24 mouse cellular contexts compared by ENCODE assay signal in genomic region chr3:146211964-146212363, GRCm38 (mm10). TPM values are rescaled to one million over a fixed set of nuclear protein-coding genes. Genes with fewer than 3 reads are reported as not detected.
DNase-seq lines count a peak whose midpoint lies in the region; ATAC-seq and TF ChIP-seq lines count a peak whose summit lies in the region.
"Had no signal": no experiment of that assay in that cellular context is flagged by ENCODE, and none has a peak within 500 bp of the region (broad histone marks: within the 10 kb centered on the region; RNA-seq: fewer than 3 reads in every experiment).

No protein-coding gene starts in this region.

- no peaks in the 10 kb centered on the region for H3K36me3 ChIP-seq in CH12.LX (replicated peaks in 1 of 2; ENCODE audit: control insufficient read depth in 1 of 2, insufficient read depth in 1 of 2, low read length in 1 of 2)
- H3K36me3 ChIP-seq in hindbrain, embryonic 16.5 days (ENCODE audit: control insufficient read depth, insufficient read depth, low read length) = no peaks in the 10 kb centered on the region
- H3K36me3 ChIP-seq: embryonic facial prominence, embryonic 10.5 days; embryonic facial prominence, embryonic 12.5 days; forebrain, embryonic 15.5 days had no signal

- 93% methylated on average over 2 of the region's 2 CpGs for WGBS in hindbrain, embryonic 16.5 days

- H3K4me3 ChIP-seq in CH12.LX (replicated peaks in 1 of 3; ENCODE audit: low read depth in 2 of 3, low read length in 2 of 3, poor library complexity in 1 of 3) = no peak overlapping the region
- no peak overlapping the region for H3K4me3 ChIP-seq in hindbrain, embryonic 16.5 days (ENCODE audit: low read length)
- H3K4me3 ChIP-seq: embryonic facial prominence, embryonic 10.5 days; embryonic facial prominence, embryonic 12.5 days; forebrain, embryonic 13.5 days; forebrain, embryonic 15.5 days had no signal

- TF ChIP-seq RAD21 in CH12.LX (IDR thresholded peaks at IDR 0.05; ENCODE audit: low read depth, low read length) = no peak

- H3K79me2 ChIP-seq in CH12.LX (replicated peaks; ENCODE audit: control insufficient read depth, extremely low read depth, insufficient read depth, poor library complexity, severe bottlenecking) = no peaks in the 10 kb centered on the region

- peaks cover 2% of the 10 kb centered on the region for H3K27me3 ChIP-seq in CH12.LX (replicated peaks)
- H3K27me3 ChIP-seq in hindbrain, embryonic 16.5 days (replicated peaks; ENCODE audit: control insufficient read depth, insufficient read depth, low read length) = no peaks in the 10 kb centered on the region
- H3K27me3 ChIP-seq: embryonic facial prominence, embryonic 12.5 days; forebrain, embryonic 13.5 days; forebrain, embryonic 15.5 days had no signal

- H3K9ac ChIP-seq in CH12.LX (ENCODE audit: insufficient read depth, low read depth) = no peak overlapping the region; the same call in 1 of the 2 replicates
- no peak overlapping the region for H3K9ac ChIP-seq in hindbrain, embryonic 16.5 days (ENCODE audit: low read depth, low read length)
- H3K9ac ChIP-seq: embryonic facial prominence, embryonic 12.5 days; forebrain, embryonic 13.5 days; forebrain, embryonic 15.5 days; forebrain, postnatal 0 days had no signal

- H3K4me1 ChIP-seq in CH12.LX (ENCODE audit: control insufficient read depth in 1 of 2, insufficient read depth in 2 of 2) = peaks cover 20 to 70% of the 10 kb centered on the region in 2 experiments
- no peaks in the 10 kb centered on the region for H3K4me1 ChIP-seq in hindbrain, embryonic 16.5 days (ENCODE audit: control insufficient read depth, insufficient read depth, low read depth, low read length)
- H3K4me1 ChIP-seq: embryonic facial prominence, embryonic 12.5 days; forebrain, embryonic 13.5 days; forebrain, embryonic 15.5 days had no signal

- H3K4me2 ChIP-seq in CH12.LX (ENCODE audit: insufficient read depth, low read depth, poor library complexity, severe bottlenecking) = peak overlapping the region; percentile 80
- H3K4me2 ChIP-seq in hindbrain, embryonic 16.5 days (ENCODE audit: low read length) = no peak overlapping the region
- H3K4me2 ChIP-seq: embryonic facial prominence, embryonic 12.5 days; forebrain, embryonic 13.5 days; forebrain, embryonic 15.5 days had no signal

- dilution Hi-C loops in CH12.LX (cut with MboI; ENCODE audit: extremely low pct_ligation_motif_present, extremely low pct_unique_long_range_greater_than_20kb, low sequenced_read_pairs) = no loop called here

- TF ChIP-seq CTCF in CH12.LX (conservative IDR thresholded peaks at IDR 0.05 in 1 of 2, IDR thresholded peaks at IDR 0.05 in 1 of 2; ENCODE audit: low read depth in 2 of 2, low read length in 2 of 2) = no peak

- H3K27ac ChIP-seq in CH12.LX (ENCODE audit: insufficient read depth, low read depth) = no peak overlapping the region
- no peak overlapping the region for H3K27ac ChIP-seq in hindbrain, embryonic 16.5 days (ENCODE audit: low read depth, low read length)
- H3K27ac ChIP-seq: embryonic facial prominence, embryonic 10.5 days; embryonic facial prominence, embryonic 12.5 days; forebrain, embryonic 13.5 days; forebrain, embryonic 15.5 days had no signal

- TF ChIP-seq EP300 in CH12.LX (IDR thresholded peaks at IDR 0.05; ENCODE audit: low read length) = peak; percentile 91

- in situ Hi-C loops in CH12.LX (cut with MboI; ENCODE audit: low pct_ligation_motif_present, low pct_unique_long_range_greater_than_20kb, low sequenced_read_pairs) = no loop called here

- H3K9me3 ChIP-seq in CH12.LX (replicated peaks; ENCODE audit: low read length) = no peaks in the 10 kb centered on the region
- H3K9me3 ChIP-seq in hindbrain, embryonic 16.5 days (ENCODE audit: control insufficient read depth, low read length) = no peaks in the 10 kb centered on the region
- H3K9me3 ChIP-seq: embryonic facial prominence, embryonic 10.5 days; embryonic facial prominence, embryonic 12.5 days; forebrain, embryonic 13.5 days; forebrain, embryonic 15.5 days had no signal

- peak; percentile 55; the same call in 1 of the 2 replicates for ATAC-seq in megakaryocyte, adult 5-6 weeks (ENCODE audit: poor library complexity, severe bottlenecking)
- no peak for ATAC-seq in hindbrain, embryonic 16.5 days
- ATAC-seq: CD4-positive, CD25-positive, alpha-beta regulatory T cell, adult 4 months; forebrain, embryonic 13.5 days; forebrain, embryonic 15.5 days; forebrain, postnatal 0 days had no signal

- TF ChIP-seq POLR2A in CH12.LX (IDR thresholded peaks at IDR 0.05; ENCODE audit: low read depth, low read length) = no peak

- peak; percentile 65 for DNase-seq in A20 (ENCODE audit: low read depth, low spot score)
- DNase-seq in CH12.LX (ENCODE audit: extremely low read depth) = peak; percentile 66
- no peak for DNase-seq in right cerebral cortex, postnatal 10 days (ENCODE audit: low spot score in 2 of 2)
- DNase-seq in embryo, embryonic 10 days (ENCODE audit: low spot score) = no peak
- DNase-seq: adrenal gland, adult 2 months; adrenal gland, postnatal 10 days; adrenal gland, postnatal 25 days; B cell, adult 2 months; cerebellum, adult 11 months; cerebellum, adult 18-20 months; cerebellum, adult 8-10 months; cerebellum, adult 9-11 months; cerebellum, postnatal 14 days; cerebellum, postnatal 36 days; forebrain, postnatal 0 days had no signal

TF ChIP-seq in CH12.LX, 34 proteins besides CTCF, POLR2A, EP300 and RAD21:
- TF ChIP-seq MAZ (IDR thresholded peaks at IDR 0.05; ENCODE audit: low read depth, low read length) (no peak), MAFK (IDR thresholded peaks at IDR 0.05; ENCODE audit: insufficient replicate concordance, low read length) (peak; percentile 59; the same call in 1 of the 2 replicates), JUND (conservative IDR thresholded peaks at IDR 0.05; ENCODE audit: low read depth, low read length) (peak; percentile 15; the same call in 1 of the 2 replicates), ETS1 (conservative IDR thresholded peaks at IDR 0.05; ENCODE audit: low read depth, low read length) (peak; percentile 54; the same call in 1 of the 2 replicates), UBTF (IDR thresholded peaks at IDR 0.05; ENCODE audit: low read depth, low read length) (no peak), ZMIZ1 (IDR thresholded peaks at IDR 0.05; ENCODE audit: low read depth, low read length) (no peak), ZNF384 (IDR thresholded peaks at IDR 0.05; ENCODE audit: low read depth, low read length) (peak; percentile 97), IRF4 (IDR thresholded peaks at IDR 0.05; ENCODE audit: low read depth, low read length) (peak; percentile 97), JUN (IDR thresholded peaks at IDR 0.05; ENCODE audit: insufficient read depth, low read depth, low read length) (0 out of 2 replicates have a peak, but pooled peaks have one; percentile 10), SMC3 (IDR thresholded peaks at IDR 0.05; ENCODE audit: low read depth, low read length) (no peak)

RNA-seq across cellular contexts. Expression of gene Lpar3, which starts 8.8 kb away (rescaled TPM):
- total RNA-seq in CH12.LX (2012; rRNA removed) (not detected in 2 replicates), CH12.LX (2014; rRNA removed) (not detected in 2 replicates)
- not detected in 2 replicates for polyA plus RNA-seq in CH12.LX (2012; ENCODE audit: insufficient read length, low read depth)
- total RNA-seq in megakaryocyte, adult 5-6 weeks (2015) = 0.14 TPM in 1 of 2 replicates, not detected in the other
- total RNA-seq in megakaryocyte, adult 5-6 weeks (2017) = not detected in 2 replicates
- polyA plus RNA-seq in hindbrain, embryonic 16.5 days (2015; fragmentation: Nextera tagmentation; extraction: Ambion mirVana) = 0.34 and 0.42 TPM in 2 replicates
- total RNA-seq: common myeloid progenitor, adult 5-6 weeks; MEL had no signal
- polyA plus RNA-seq: CD4-positive, CD25-positive, alpha-beta regulatory T cell, adult 4 months had no signal

Comparison
In these comparisons a context has a peak if more than half of its experiments do, and no peak if none do; other contexts are left out.
1. DNase-seq: peak in A20 (single experiment) and CH12.LX (single experiment); none in right cerebral cortex, postnatal 10 days (0 of 2) and embryo, embryonic 10 days (single experiment).